Comparison of ENCODE assay signal across 11 mouse cellular contexts in genomic region chr3:121258521-121259478, GRCm38 (mm10). TPM values are rescaled to one million over a fixed set of nuclear protein-coding genes. Genes with fewer than 3 reads are reported as not detected.
DNase-seq lines count a peak whose midpoint lies in the region; ATAC-seq lines count a peak whose summit lies in the region.
"Had no signal": no experiment of that assay in that cellular context is flagged by ENCODE, and none has a peak within 500 bp of the region (broad histone marks: within the 10 kb centered on the region; RNA-seq: fewer than 3 reads in every experiment).

No protein-coding gene starts in this region.

- H3K4me3 ChIP-seq in liver, embryonic 11.5 days (ENCODE audit: low read depth, low read length): no peak overlapping the region; the same call in 1 of the 2 replicates
- H3K4me3 ChIP-seq: forebrain, embryonic 15.5 days; megakaryocyte, embryonic 14.5 days had no signal

- peak overlapping the region; percentile 70 for H3K4me2 ChIP-seq in liver, embryonic 11.5 days
- H3K4me2 ChIP-seq: forebrain, embryonic 15.5 days had no signal

- peaks cover 17% of the 10 kb centered on the region for H3K27me3 ChIP-seq in liver, embryonic 11.5 days (replicated peaks; ENCODE audit: control insufficient read depth, insufficient read depth, low read length)

- no peaks in the 10 kb centered on the region for H3K36me3 ChIP-seq in liver, embryonic 11.5 days (ENCODE audit: control insufficient read depth, insufficient read depth, low read length)
- H3K36me3 ChIP-seq: forebrain, embryonic 15.5 days had no signal

- H3K4me1 ChIP-seq in liver, embryonic 11.5 days (replicated peaks; ENCODE audit: control insufficient read depth, insufficient read depth, low read length): peaks cover 26% of the 10 kb centered on the region

- H3K9me3 ChIP-seq in liver, embryonic 11.5 days (ENCODE audit: control insufficient read depth, low read length): no peaks in the 10 kb centered on the region
- H3K9me3 ChIP-seq: forebrain, embryonic 15.5 days; megakaryocyte, embryonic 14.5 days had no signal

- intact Hi-C loops in heart, postnatal 25 days (cut with DNase I): no loop called here

- no peak overlapping the region; the same call in 1 of the 2 replicates for H3K9ac ChIP-seq in liver, embryonic 11.5 days (ENCODE audit: low read depth, low read length)
- H3K9ac ChIP-seq: forebrain, embryonic 15.5 days had no signal

- H3K27ac ChIP-seq in liver, embryonic 11.5 days (ENCODE audit: low read depth, low read length): no peak overlapping the region
- H3K27ac ChIP-seq: forebrain, embryonic 15.5 days had no signal

- DNase-seq in heart, adult 11 months: peak; percentile 91
- no peak for DNase-seq in heart, postnatal 25 days (ENCODE audit: low spot score)
- peak; percentile 19 for DNase-seq in thymus, postnatal 25 days
- no peak for DNase-seq in thymus, postnatal 4 days
- no peak for DNase-seq in liver, embryonic 11.5 days (ENCODE audit: low spot score)
- DNase-seq in adrenal gland, postnatal 10 days: no peak
- DNase-seq in layer of hippocampus, adult 8-10 months (ENCODE audit: low spot score in 2 of 2): no peak
- DNase-seq: thymus, postnatal 36 days had no signal

- 72% methylated on average over 20 of the region's 20 CpGs for WGBS in liver, embryonic 11.5 days

- ATAC-seq in liver, embryonic 11.5 days (replicated peaks; ENCODE audit: low FRiP score): no peak
- no peak for ATAC-seq in megakaryocyte, adult 5-6 weeks (ENCODE audit: poor library complexity, severe bottlenecking)
- ATAC-seq: forebrain, embryonic 15.5 days had no signal

RNA-seq across cellular contexts. Expression of gene Tmem56, which starts 24.1 kb away (rescaled TPM):
- total RNA-seq in heart, postnatal 25 days (2021): 1 to 10 TPM in 1 of 2 experiments, under 1 TPM in 1; 0.57 to 1.4 TPM
- 31.2 and 36.9 TPM in 2 replicates for polyA plus RNA-seq in liver, embryonic 11.5 days (2014; fragmentation: Nextera tagmentation; extraction: Ambion mirVana)
- 10 to 100 TPM; 22.7 to 37.6 TPM for total RNA-seq in adrenal gland, postnatal 10 days (2021)
- 2.0 and 3.0 TPM in 2 replicates for total RNA-seq in megakaryocyte, adult 5-6 weeks (2015)
- 0.70 and 1.7 TPM in 2 replicates for total RNA-seq in megakaryocyte, adult 5-6 weeks (2017)
- 10 to 100 TPM; 27.8 to 41.1 (median 33.5) TPM for total RNA-seq in layer of hippocampus, adult 8-10 months (2022)

RNA-seq across cellular contexts. Expression of gene Alg14, which starts 32.8 kb away (rescaled TPM):
- total RNA-seq in heart, postnatal 25 days (2021): 10 to 100 TPM in 1 of 2 experiments, 1 to 10 TPM in 1; 9.9 to 15.9 TPM
- polyA plus RNA-seq in liver, embryonic 11.5 days (2014; fragmentation: Nextera tagmentation; extraction: Ambion mirVana): 23.3 and 26.4 TPM in 2 replicates
- 10 to 100 TPM; 27.4 to 31.3 TPM for total RNA-seq in adrenal gland, postnatal 10 days (2021)
- 21.9 and 26.9 TPM in 2 replicates for total RNA-seq in megakaryocyte, adult 5-6 weeks (2015)
- 7.8 and 18.7 TPM in 2 replicates for total RNA-seq in megakaryocyte, adult 5-6 weeks (2017)
- 10 to 100 TPM; 11.3 to 14.0 (median 12.9) TPM for total RNA-seq in layer of hippocampus, adult 8-10 months (2022)

Comparison
In these comparisons a context has a peak if more than half of its experiments do, and no peak if none do; other contexts are left out.
1. DNase-seq: peak in heart, adult 11 months (single experiment) and thymus, postnatal 25 days (single experiment); none in heart, postnatal 25 days (single experiment), thymus, postnatal 4 days (single experiment), liver, embryonic 11.5 days (single experiment), adrenal gland, postnatal 10 days (single experiment) and layer of hippocampus, adult 8-10 months (0 of 2).
2. RNA of gene Tmem56, which starts 24.1 kb away (total RNA-seq): 22.7 to 37.6 TPM in adrenal gland, postnatal 10 days and 27.8 to 41.1 TPM in layer of hippocampus, adult 8-10 months; 0.70 to 3.0 TPM in megakaryocyte, adult 5-6 weeks and 0.57 to 1.4 TPM in heart, postnatal 25 days; every median in the first group is over 4 times any median in the second.